In the genomic region with DNA sequence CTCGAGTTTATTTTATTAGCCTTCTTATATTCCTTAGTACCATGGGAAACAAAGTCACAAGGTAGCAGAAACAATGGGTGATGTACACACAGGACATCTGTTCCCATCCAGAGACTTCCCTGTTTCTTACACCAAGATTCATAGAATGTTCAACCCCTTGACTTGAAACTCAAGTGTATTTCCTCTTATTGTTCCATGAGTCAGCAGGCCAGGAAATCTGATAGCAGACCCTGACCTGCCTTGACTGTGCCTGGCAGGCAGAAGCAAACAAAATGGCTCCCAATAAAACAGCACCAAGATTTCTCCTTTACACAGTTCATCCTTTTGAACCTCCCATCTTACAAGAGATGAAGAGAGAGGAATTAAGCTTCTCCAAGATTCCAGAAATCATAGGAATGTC, we compare ENCODE assay signal across 26 mouse cellular contexts. TPM values are rescaled to one million over a fixed set of nuclear protein-coding genes. Genes with fewer than 3 reads are reported as not detected.
DNase-seq lines count a peak whose midpoint lies in the region; ATAC-seq and TF ChIP-seq lines count a peak whose summit lies in the region.
"Had no signal": no experiment of that assay in that cellular context is flagged by ENCODE, and none has a peak within 500 bp of the region (broad histone marks: within the 10 kb centered on the region; RNA-seq: fewer than 3 reads in every experiment).

No protein-coding gene starts in this region.

- no peak for TF ChIP-seq RAD21 in MEL (IDR thresholded peaks at IDR 0.05; ENCODE audit: low read depth, low read length)

- no peaks in the 10 kb centered on the region for H3K79me2 ChIP-seq in MEL (ENCODE audit: control insufficient read depth, insufficient read depth, low read length, poor library complexity)

- H3K4me3 ChIP-seq in MEL (ENCODE audit: control insufficient read depth in 1 of 2, insufficient read depth in 1 of 2, low read depth in 2 of 2, low read length in 2 of 2): no peak overlapping the region
- no peak overlapping the region for H3K4me3 ChIP-seq in hindbrain, embryonic 16.5 days (ENCODE audit: low read length)
- H3K4me3 ChIP-seq: embryonic facial prominence, embryonic 12.5 days; embryonic facial prominence, embryonic 15.5 days; gastrocnemius, adult 2 months; heart, embryonic 13.5 days had no signal

- no peaks in the 10 kb centered on the region for H3K9me3 ChIP-seq in MEL (replicated peaks; ENCODE audit: insufficient read depth, low read length)
- no peaks in the 10 kb centered on the region; the same call in 1 of the 2 replicates for H3K9me3 ChIP-seq in hindbrain, embryonic 16.5 days (ENCODE audit: control insufficient read depth, low read length)
- H3K9me3 ChIP-seq: embryonic facial prominence, embryonic 12.5 days; embryonic facial prominence, embryonic 15.5 days had no signal

- WGBS in hindbrain, embryonic 16.5 days: 90% methylated on average over 1 of the region's 1 CpGs

- no peak for TF ChIP-seq CTCF in MEL (IDR thresholded peaks at IDR 0.05 in 2 of 3, conservative IDR thresholded peaks at IDR 0.05 in 1 of 3; ENCODE audit: control insufficient read depth in 1 of 3, insufficient read depth in 1 of 3, low read depth in 2 of 3, low read length in 3 of 3, poor library complexity in 1 of 3, severe bottlenecking in 1 of 3)

- DNase-seq in 416B (ENCODE audit: low read depth) (peak; percentile 7), MEL (ENCODE audit: low read depth, low spot score) (peak; percentile 24)
- DNase-seq in gastrocnemius, postnatal 10 days: no peak
- DNase-seq: adrenal gland, adult 8-10 months; adrenal gland, postnatal 25 days; cerebellum, adult 18-20 months; cerebellum, adult 9-10 months; cerebellum, postnatal 14 days; forebrain, postnatal 0 days; gastrocnemius, adult 2 months; gastrocnemius, postnatal 36 days; heart, adult 18-20 months; heart, postnatal 14 days; heart, postnatal 4 days had no signal

- no peak for TF ChIP-seq POLR2A in MEL (IDR thresholded peaks at IDR 0.05; ENCODE audit: control insufficient read depth in 1 of 2, insufficient read depth in 1 of 2, low read depth in 1 of 2, low read length in 2 of 2, poor library complexity in 1 of 2)

- no peak overlapping the region for H3K9ac ChIP-seq in MEL (ENCODE audit: control insufficient read depth, low read depth, low read length, poor library complexity, severe bottlenecking)
- no peak overlapping the region for H3K9ac ChIP-seq in hindbrain, embryonic 16.5 days (ENCODE audit: low read depth, low read length)
- H3K9ac ChIP-seq: embryonic facial prominence, embryonic 12.5 days; embryonic facial prominence, embryonic 15.5 days; forebrain, postnatal 0 days; heart, embryonic 13.5 days; hindbrain, embryonic 14.5 days had no signal

- H3K36me3 ChIP-seq in MEL (ENCODE audit: control insufficient read depth in 1 of 2, insufficient read depth in 2 of 2, low read length in 2 of 2): no peaks in the 10 kb centered on the region
- H3K36me3 ChIP-seq in hindbrain, embryonic 16.5 days (ENCODE audit: control insufficient read depth, insufficient read depth, low read length): no peaks in the 10 kb centered on the region
- H3K36me3 ChIP-seq: embryonic facial prominence, embryonic 12.5 days; embryonic facial prominence, embryonic 15.5 days; G1E; heart, embryonic 13.5 days had no signal

- peak; percentile 52; the same call in 1 of the 2 replicates for ATAC-seq in common myeloid progenitor, adult 5-6 weeks (replicated peaks; ENCODE audit: low read depth, poor library complexity, severe bottlenecking)
- ATAC-seq in megakaryocyte progenitor cell, adult 5-6 weeks (replicated peaks; ENCODE audit: poor library complexity): peak; percentile 57
- ATAC-seq in hindbrain, embryonic 16.5 days: no peak
- ATAC-seq: activated CD4-positive, CD25-positive, alpha-beta regulatory T cell, adult 4 months; forebrain, embryonic 14.5 days; forebrain, postnatal 0 days; intestine, postnatal 0 days had no signal

- no peak overlapping the region for H3K4me2 ChIP-seq in hindbrain, embryonic 16.5 days (ENCODE audit: low read length)
- H3K4me2 ChIP-seq: embryonic facial prominence, embryonic 12.5 days; embryonic facial prominence, embryonic 15.5 days; heart, embryonic 13.5 days; hindbrain, embryonic 14.5 days had no signal

- H3K4me1 ChIP-seq in MEL (ENCODE audit: control insufficient read depth in 1 of 2, insufficient read depth in 2 of 2, low read length in 2 of 2): no peaks in the 10 kb centered on the region
- H3K4me1 ChIP-seq in hindbrain, embryonic 16.5 days (ENCODE audit: control insufficient read depth, insufficient read depth, low read depth, low read length): no peaks in the 10 kb centered on the region
- H3K4me1 ChIP-seq: embryonic facial prominence, embryonic 12.5 days; embryonic facial prominence, embryonic 15.5 days; heart, embryonic 13.5 days had no signal

- TF ChIP-seq EP300 in MEL (IDR thresholded peaks at IDR 0.05; ENCODE audit: low read depth in 1 of 2, low read length in 2 of 2): no peak

- H3K27me3 ChIP-seq in MEL (ENCODE audit: control insufficient read depth in 1 of 2, insufficient read depth in 2 of 2, low read length in 2 of 2): no peaks in the 10 kb centered on the region
- no peaks in the 10 kb centered on the region for H3K27me3 ChIP-seq in hindbrain, embryonic 16.5 days (replicated peaks; ENCODE audit: control insufficient read depth, insufficient read depth, low read length)
- H3K27me3 ChIP-seq: CH12.LX; embryonic facial prominence, embryonic 12.5 days; embryonic facial prominence, embryonic 15.5 days; heart, embryonic 13.5 days had no signal

- no peak overlapping the region for H3K27ac ChIP-seq in MEL (ENCODE audit: control insufficient read depth, low read depth, low read length)
- H3K27ac ChIP-seq in hindbrain, embryonic 16.5 days (ENCODE audit: low read depth, low read length): no peak overlapping the region
- H3K27ac ChIP-seq: embryonic facial prominence, embryonic 12.5 days; embryonic facial prominence, embryonic 15.5 days; gastrocnemius, adult 2 months; heart, embryonic 13.5 days; hindbrain, embryonic 14.5 days had no signal

TF ChIP-seq in MEL, 35 proteins besides CTCF, POLR2A, EP300 and RAD21:
- no peak for TF ChIP-seq TCF12 (IDR thresholded peaks at IDR 0.05; ENCODE audit: low read depth, low read length)
- TF ChIP-seq POLR2AphosphoS2 (IDR thresholded peaks at IDR 0.05; ENCODE audit: low read length): no peak
- no peak for TF ChIP-seq MYC (IDR thresholded peaks at IDR 0.05; ENCODE audit: low read depth, low read length)
- no peak for TF ChIP-seq ETS1 (IDR thresholded peaks at IDR 0.05; ENCODE audit: low read depth, low read length)
- no peak for TF ChIP-seq ZMIZ1 (IDR thresholded peaks at IDR 0.05; ENCODE audit: low read depth, low read length)
- no peak for TF ChIP-seq NELFE (IDR thresholded peaks at IDR 0.05; ENCODE audit: low read depth, low read length)
- TF ChIP-seq USF2 (IDR thresholded peaks at IDR 0.05; ENCODE audit: borderline replicate concordance in 1 of 2, insufficient read depth in 1 of 2, low read depth in 1 of 2, low read length in 2 of 2): no peak
- no peak for TF ChIP-seq CHD1 (IDR thresholded peaks at IDR 0.05; ENCODE audit: low read depth, low read length)
- no peak for TF ChIP-seq MAZ (IDR thresholded peaks at IDR 0.05; ENCODE audit: low read depth, low read length)
- TF ChIP-seq UBTF (IDR thresholded peaks at IDR 0.05; ENCODE audit: borderline replicate concordance, insufficient read depth, low read depth, low read length): no peak
- no peak for TF ChIP-seq TBP (IDR thresholded peaks at IDR 0.05; ENCODE audit: low read depth, low read length)
- no peak for TF ChIP-seq ELF1 (IDR thresholded peaks at IDR 0.05; ENCODE audit: low read depth, low read length)

RNA-seq across cellular contexts. Expression of gene Abcg3, which starts 30.0 kb away (rescaled TPM):
- not detected in 2 replicates for total RNA-seq in MEL (2012; rRNA removed)
- polyA plus RNA-seq in MEL (2012; ENCODE audit: insufficient read depth in 1 of 2, insufficient read length in 2 of 2, low read depth in 1 of 2, low replicate concordance in 2 of 2, missing spikeins in 1 of 2): not detected
- 0.32 TPM in 1 of 2 replicates, not detected in the other for total RNA-seq in common myeloid progenitor, adult 5-6 weeks (2017)
- total RNA-seq in megakaryocyte progenitor cell, adult 5-6 weeks (2015): 0.42 and 0.83 TPM in 2 replicates
- total RNA-seq in megakaryocyte progenitor cell, adult 5-6 weeks (2017): 0.61 and 1.4 TPM in 2 replicates
- 0.32 and 0.43 TPM in 2 replicates for polyA plus RNA-seq in hindbrain, embryonic 16.5 days (2015; fragmentation: Nextera tagmentation; extraction: Ambion mirVana)
- total RNA-seq in gastrocnemius, postnatal 10 days (2021): under 1 TPM; 0.19 to 0.27 TPM
- total RNA-seq: CH12.LX had no signal
- polyA plus RNA-seq: G1E had no signal
